Mouse (Mus musculus): ENCODE data around the gene Ranbp6.

DNA sequence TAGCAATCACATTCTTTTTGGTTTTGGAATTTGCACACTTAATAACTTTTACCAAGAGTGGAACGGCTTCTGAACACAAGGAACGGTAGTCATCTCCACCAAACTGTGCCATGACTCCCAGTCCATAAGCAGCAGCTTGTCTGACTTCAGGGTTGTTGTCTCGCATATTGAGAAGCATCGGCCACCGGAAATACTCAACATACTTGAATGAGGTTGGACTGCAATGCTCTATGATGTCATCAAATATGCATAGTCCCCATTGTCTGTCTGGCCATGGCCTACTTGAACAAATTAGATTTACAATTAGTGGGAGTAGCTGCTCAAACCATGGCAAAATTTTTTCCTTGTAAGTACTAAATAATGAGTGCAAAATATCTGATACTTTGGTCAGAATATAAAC is 2.8 kb downstream of the Ranbp6 start:
- TF ChIP-seq EP300 (optimal IDR thresholded peaks at IDR 0.05): no peak
- no peak for TF ChIP-seq CTCF (IDR thresholded peaks at IDR 0.05; ENCODE audit: low read depth)
